Mouse (Mus musculus) liver, embryonic 16.5 days (tissue): ENCODE measurements around the gene Plxna2. TPM values are rescaled to one million over a fixed set of nuclear protein-coding genes. Genes with fewer than 3 reads are reported as not detected.
A peak's percentile ranks its signal among the peaks of the same experiment; 100 is the strongest.

Experiments used
- microRNA-seq: library from miRNA; unstranded; fragments of <30 nt; microRNA quantifications from one replicate; pipeline ENCODE4, GENCODE M21; 2016
- polyA plus RNA-seq: library from polyadenylated mRNA; unstranded; fragments of >200 nt; fragmentation: Nextera tagmentation; extraction: Ambion mirVana; gene quantifications from 2 replicates; pipeline ENCODE4 v1.2.1, GENCODE M21; 2015

Plxna2 gene
- polyA plus RNA-seq, 1 experiment from 2014 or later = 2.2 TPM

Small RNA genes within 50 kb of the gene (microRNA-seq; reads per million reads assigned to microRNA genes)
- gene Mir3962 = 11.3 reads per million, percentile 29 among the genes with 10 or more reads in this experiment
